Mouse (Mus musculus): ENCODE measurements around the gene Hist1h4d. TPM values are rescaled to one million over a fixed set of nuclear protein-coding genes. Genes with fewer than 3 reads are reported as not detected.
"Not testable (repeated sequence)": the region's sequence is repeated elsewhere in the genome, so short reads cannot be mapped to it uniquely, and the experiment has no call there.

The Hist1h4d gene
- polyA plus RNA-seq, 1 experiment from 2014 or later: 74.5 TPM

- DNase-seq (ENCODE audit: low spot score) (peak; percentile 98), ATAC-seq (ENCODE audit: low read depth) (peak; percentile 71)
- H3K4me2 ChIP-seq (ENCODE audit: low read depth, low read length): peak overlapping the region; percentile 97
- WGBS: under 1% methylated on average over 18 of the region's 18 CpGs
- H3K9ac ChIP-seq (ENCODE audit: low read depth, low read length): peak overlapping the region; percentile 87
- H3K36me3 ChIP-seq (ENCODE audit: control insufficient read depth, insufficient read depth, low read length): no peaks in the 10 kb centered on the region
- peak overlapping the region; percentile 58 for H3K4me3 ChIP-seq (ENCODE audit: low read depth, low read length)
- H3K4me1 ChIP-seq (ENCODE audit: control insufficient read depth, insufficient read depth, low read length): peaks cover 11% of the 10 kb centered on the region; the same call in 1 of the 2 replicates
- no peaks in the 10 kb centered on the region for H3K9me3 ChIP-seq (ENCODE audit: control insufficient read depth, low read length)
- peak overlapping the region; percentile 98 for H3K27ac ChIP-seq (replicated peaks; ENCODE audit: low read depth, low read length)
- H3K27me3 ChIP-seq (replicated peaks; ENCODE audit: control insufficient read depth, insufficient read depth, low read length): no peaks in the 10 kb centered on the region
Measured at GRCm38 (mm10) chr13:23555839-23556416, 25.5 kb upstream of the Hist1h4d start.

GRCm38 (mm10) chr13:23556906-23557305 lies 24.5 kb upstream of the Hist1h4d start:
- Histone ChIP-seq H3K9me3 (ENCODE audit: control insufficient read depth, low read length) (no peaks in the 10 kb centered on the region), H3K9ac (ENCODE audit: low read depth, low read length) (no peak overlapping the region), H3K27me3 (replicated peaks; ENCODE audit: control insufficient read depth, insufficient read depth, low read length) (no peaks in the 10 kb centered on the region), H3K4me2 (ENCODE audit: low read depth, low read length) (peak overlapping the region; percentile 97), H3K27ac (replicated peaks; ENCODE audit: low read depth, low read length) (peak overlapping the region; percentile 98), H3K4me3 (ENCODE audit: low read depth, low read length) (no peak overlapping the region), H3K36me3 (ENCODE audit: control insufficient read depth, insufficient read depth, low read length) (no peaks in the 10 kb centered on the region), H3K4me1 (ENCODE audit: control insufficient read depth, insufficient read depth, low read length) (peaks cover 10% of the 10 kb centered on the region; the same call in 1 of the 2 replicates)
- 45% methylated on average over 3 of the region's 3 CpGs for WGBS
- no peak for DNase-seq (ENCODE audit: low spot score)
- no peak for ATAC-seq (ENCODE audit: low read depth)

GRCm38 (mm10) chr13:23560699-23561098 lies 20.7 kb upstream of the Hist1h4d start:
- H3K27ac ChIP-seq (replicated peaks; ENCODE audit: low read depth, low read length): peak overlapping the region; percentile 28; the same call in 1 of the 2 replicates
- H3K4me3 ChIP-seq (ENCODE audit: low read depth, low read length); H3K4me1 ChIP-seq (ENCODE audit: control insufficient read depth, insufficient read depth, low read length); H3K27me3 ChIP-seq (replicated peaks; ENCODE audit: control insufficient read depth, insufficient read depth, low read length); ATAC-seq (ENCODE audit: low read depth); H3K9me3 ChIP-seq (ENCODE audit: control insufficient read depth, low read length); H3K36me3 ChIP-seq (ENCODE audit: control insufficient read depth, insufficient read depth, low read length): not testable (repeated sequence)
- H3K9ac ChIP-seq (ENCODE audit: low read depth, low read length): 0 out of 2 replicates have a peak overlapping the region, but pooled peaks have one; percentile 34
- peak overlapping the region; percentile 29 for H3K4me2 ChIP-seq (ENCODE audit: low read depth, low read length)
- DNase-seq (ENCODE audit: low spot score): peak; percentile 12
- 15% methylated on average over 2 of the region's 2 CpGs for WGBS

- Histone ChIP-seq H3K27ac (replicated peaks; ENCODE audit: low read depth, low read length) (peak overlapping the region; percentile 98), H3K9ac (ENCODE audit: low read depth, low read length) (peak overlapping the region; percentile 63), H3K4me2 (ENCODE audit: low read depth, low read length) (peak overlapping the region; percentile 70), H3K4me3 (ENCODE audit: low read depth, low read length) (peak overlapping the region; percentile 42)
- not testable (repeated sequence) for H3K27me3 ChIP-seq (replicated peaks; ENCODE audit: control insufficient read depth, insufficient read depth, low read length); ATAC-seq (ENCODE audit: low read depth); H3K9me3 ChIP-seq (ENCODE audit: control insufficient read depth, low read length); DNase-seq (ENCODE audit: low spot score); H3K36me3 ChIP-seq (ENCODE audit: control insufficient read depth, insufficient read depth, low read length); H3K4me1 ChIP-seq (ENCODE audit: control insufficient read depth, insufficient read depth, low read length)
- WGBS: 4% methylated on average over 2 of the region's 5 CpGs
Measured at GRCm38 (mm10) chr13:23561531-23561882, 19.9 kb upstream of the Hist1h4d start.

- ATAC-seq (ENCODE audit: low read depth) (peak; percentile 93), DNase-seq (ENCODE audit: low spot score) (peak; percentile 99)
- not testable (repeated sequence) for H3K27me3 ChIP-seq (replicated peaks; ENCODE audit: control insufficient read depth, insufficient read depth, low read length); H3K9me3 ChIP-seq (ENCODE audit: control insufficient read depth, low read length); H3K36me3 ChIP-seq (ENCODE audit: control insufficient read depth, insufficient read depth, low read length); H3K4me1 ChIP-seq (ENCODE audit: control insufficient read depth, insufficient read depth, low read length)
- Histone ChIP-seq H3K4me3 (ENCODE audit: low read depth, low read length) (peak within 1 kb of the TSS; percentile 42), H3K27ac (replicated peaks; ENCODE audit: low read depth, low read length) (peak within 1 kb of the TSS; percentile 98), H3K4me2 (ENCODE audit: low read depth, low read length) (peak within 1 kb of the TSS; percentile 70), H3K9ac (ENCODE audit: low read depth, low read length) (peak within 1 kb of the TSS; percentile 63)
- WGBS: 0% methylated on average over 35 of the region's 67 CpGs
Measured at GRCm38 (mm10) chr13:23561883-23562659, 19.3 kb upstream of the Hist1h4d start, which contains the start of gene Hist1h3e. Gene Hist1h3e (minus strand): TSS chr13:23562369.

GRCm38 (mm10) chr13:23562699-23563462 lies 18.5 kb upstream of the Hist1h4d start:
- ATAC-seq (ENCODE audit: low read depth) (peak; percentile 45), DNase-seq (ENCODE audit: low spot score) (peak; percentile 91)
- H3K9ac ChIP-seq (ENCODE audit: low read depth, low read length): peak overlapping the region; percentile 63
- H3K36me3 ChIP-seq (ENCODE audit: control insufficient read depth, insufficient read depth, low read length): no peaks in the 10 kb centered on the region
- peak overlapping the region; percentile 98 for H3K27ac ChIP-seq (replicated peaks; ENCODE audit: low read depth, low read length)
- 3% methylated on average over 18 of the region's 18 CpGs for WGBS
- H3K4me3 ChIP-seq (ENCODE audit: low read depth, low read length): peak overlapping the region; percentile 42
- peak overlapping the region; percentile 70 for H3K4me2 ChIP-seq (ENCODE audit: low read depth, low read length)
- H3K9me3 ChIP-seq (ENCODE audit: control insufficient read depth, low read length): no peaks in the 10 kb centered on the region
- H3K27me3 ChIP-seq (replicated peaks; ENCODE audit: control insufficient read depth, insufficient read depth, low read length): no peaks in the 10 kb centered on the region
- H3K4me1 ChIP-seq (ENCODE audit: control insufficient read depth, insufficient read depth, low read length): no peaks in the 10 kb centered on the region

GRCm38 (mm10) chr13:23564482-23564881 lies 16.9 kb upstream of the Hist1h4d start:
- H3K27ac ChIP-seq (replicated peaks; ENCODE audit: low read depth, low read length): peak overlapping the region; percentile 98
- WGBS: 89% methylated on average over 2 of the region's 2 CpGs

GRCm38 (mm10) chr13:23570261-23571021 lies 11.0 kb upstream of the Hist1h4d start:
- Histone ChIP-seq H3K9ac (ENCODE audit: low read depth, low read length) (peak overlapping the region; percentile 57), H3K27ac (replicated peaks; ENCODE audit: low read depth, low read length) (peak overlapping the region; percentile 94), H3K4me3 (ENCODE audit: low read depth, low read length) (peak overlapping the region; percentile 52), H3K4me2 (ENCODE audit: low read depth, low read length) (peak overlapping the region; percentile 75)
- ATAC-seq (ENCODE audit: low read depth): peak; percentile 2; the same call in 1 of the 2 replicates
- H3K4me1 ChIP-seq (ENCODE audit: control insufficient read depth, insufficient read depth, low read length); H3K9me3 ChIP-seq (ENCODE audit: control insufficient read depth, low read length); H3K36me3 ChIP-seq (ENCODE audit: control insufficient read depth, insufficient read depth, low read length); H3K27me3 ChIP-seq (replicated peaks; ENCODE audit: control insufficient read depth, insufficient read depth, low read length): not testable (repeated sequence)
- peak; percentile 58 for DNase-seq (ENCODE audit: low spot score)
- 2% methylated on average over 11 of the region's 41 CpGs for WGBS

More at GRCm38 (mm10) chr13:23564482-23564881, 16.9 kb upstream of the Hist1h4d start:
- Histone ChIP-seq H3K4me1 (ENCODE audit: control insufficient read depth, insufficient read depth, low read length) (no peaks in the 10 kb centered on the region), H3K4me3 (ENCODE audit: low read depth, low read length) (no peak overlapping the region), H3K9me3 (ENCODE audit: control insufficient read depth, low read length) (no peaks in the 10 kb centered on the region), H3K27me3 (replicated peaks; ENCODE audit: control insufficient read depth, insufficient read depth, low read length) (no peaks in the 10 kb centered on the region), H3K36me3 (ENCODE audit: control insufficient read depth, insufficient read depth, low read length) (no peaks in the 10 kb centered on the region), H3K9ac (ENCODE audit: low read depth, low read length) (no peak overlapping the region), H3K4me2 (ENCODE audit: low read depth, low read length) (no peak overlapping the region)
- DNase-seq (ENCODE audit: low spot score) (no peak), ATAC-seq (ENCODE audit: low read depth) (no peak)

All from embryonic facial prominence, embryonic 14.5 days (tissue).